Mouse (Mus musculus) kidney, postnatal 0 days (tissue): ENCODE results near the gene Tpte. TPM values are rescaled to one million over a fixed set of nuclear protein-coding genes. Genes with fewer than 3 reads are reported as not detected.

Experiments
- ATAC-seq: fragments of 200-750 bp; cut with Nextera tagmentation; replicated peaks from 2 replicates; pipeline ENCODE4 v1.8.0; 2017; ENCODE audit warnings: low read depth, moderate number of reproducible peaks, moderate TSS enrichment, moderate library complexity; ENCODE audit not compliant: low FRiP score
- DNase-seq: peaks from one replicate; pipeline ENCODE4 v3.0.0-alpha.2; 2016; ENCODE audit warnings: low spot score
- H3K27ac ChIP-seq: fragments of 300-500 bp; sonication (generic); 2 replicates; pipeline ENCODE4 v1.5.1; 2014; ENCODE audit warnings: mild to moderate bottlenecking
- H3K27me3 ChIP-seq: fragments of 300-500 bp; sonication (generic); 2 replicates; pipeline ENCODE4 v1.6.1; 2014; ENCODE audit warnings: low read length, mixed read lengths; ENCODE audit not compliant: insufficient read depth
- H3K36me3 ChIP-seq: fragments of 300-500 bp; sonication (generic); 2 replicates; pipeline ENCODE4 v1.6.1; 2014; ENCODE audit warnings: low read length, mixed read lengths; ENCODE audit not compliant: insufficient read depth
- H3K4me1 ChIP-seq: fragments of 300-500 bp; sonication (generic); replicated peaks from 2 replicates; pipeline ENCODE4 v1.6.1; 2014; ENCODE audit warnings: antibody characterized with exemption, low read length, mixed read lengths; ENCODE audit not compliant: insufficient read depth
- H3K4me2 ChIP-seq: fragments of 300-500 bp; sonication (generic); 2 replicates; pipeline ENCODE4 v1.6.1; 2014; ENCODE audit warnings: mild to moderate bottlenecking, low read length, moderate library complexity, mixed read lengths
- H3K4me3 ChIP-seq: fragments of 300-500 bp; sonication (generic); replicated peaks from 2 replicates; pipeline ENCODE4 v1.5.1; 2014; ENCODE audit warnings: low read depth, low read length
- H3K9ac ChIP-seq: fragments of 300-500 bp; sonication (generic); 2 replicates; pipeline ENCODE4 v1.6.1; 2014; ENCODE audit warnings: low read depth, low read length
- H3K9me3 ChIP-seq: fragments of 300-500 bp; sonication (generic); replicated peaks from 2 replicates; pipeline ENCODE4 v1.6.1; 2016; ENCODE audit warnings: low read length, inconsistent platforms, mixed read lengths
- CTCF ChIP-seq: IDR thresholded peaks from 2 replicates; pipeline ENCODE4 v1.5.1; 2016; ENCODE audit warnings: antibody characterized with exemption, low read depth, mild to moderate bottlenecking, moderate library complexity
- WGBS: fragments of 180-500 bp; shearing (Covaris S2); extraction: QIAGEN DNeasy Blood & Tissue Kit; methylation state at CpG from one replicate; pipeline ENCODE4 v1.1.7; 2014; 5-methylcytosine and 5-hydroxymethylcytosine counted together
- polyA plus RNA-seq: library from polyadenylated mRNA; unstranded; fragments of >200 nt; fragmentation: Nextera tagmentation; extraction: Ambion mirVana; gene quantifications from 2 replicates; pipeline ENCODE4 v1.2.1, GENCODE M21; 2015

Tpte gene
- polyA plus RNA-seq, 1 experiment from 2014 or later = not detected

GRCm38 (mm10) chr8:22260091-22260722, 23.0 kb upstream of the Tpte start:
- no peak for TF ChIP-seq CTCF
- Histone ChIP-seq H3K36me3 (no peaks in the 10 kb centered on the region), H3K4me2 (no peak overlapping the region), H3K27me3 (no peaks in the 10 kb centered on the region), H3K9me3 (no peaks in the 10 kb centered on the region), H3K4me3 (no peak overlapping the region), H3K27ac (no peak overlapping the region), H3K4me1 (no peaks in the 10 kb centered on the region), H3K9ac (no peak overlapping the region)
- DNase-seq = peak; percentile 42
- ATAC-seq = no peak
- WGBS = 38% methylated on average over 9 of the region's 9 CpGs

- DNase-seq = no peak
- WGBS = 87% methylated on average over 3 of the region's 3 CpGs
- no peak overlapping the region for H3K9ac ChIP-seq
- no peak overlapping the region for H3K4me3 ChIP-seq
- no peaks in the 10 kb centered on the region for H3K4me1 ChIP-seq
- no peaks in the 10 kb centered on the region for H3K27me3 ChIP-seq
- no peaks in the 10 kb centered on the region for H3K36me3 ChIP-seq
- ATAC-seq = no peak
- H3K4me2 ChIP-seq = no peak overlapping the region
- no peak overlapping the region for H3K27ac ChIP-seq
- no peak for TF ChIP-seq CTCF
- no peaks in the 10 kb centered on the region for H3K9me3 ChIP-seq
Measured at GRCm38 (mm10) chr8:22262267-22262666, 21.0 kb upstream of the Tpte start.

GRCm38 (mm10) chr8:22264292-22264691, 18.9 kb upstream of the Tpte start:
- H3K36me3 ChIP-seq = no peaks in the 10 kb centered on the region
- DNase-seq (no peak), ATAC-seq (no peak)
- no peak overlapping the region for H3K4me3 ChIP-seq
- H3K27me3 ChIP-seq = no peaks in the 10 kb centered on the region
- no peak for TF ChIP-seq CTCF
- no peak overlapping the region for H3K9ac ChIP-seq
- H3K4me2 ChIP-seq = no peak overlapping the region
- whole genome bisulfite sequencing = 75% methylated on average over 6 of the region's 6 CpGs
- no peak overlapping the region for H3K27ac ChIP-seq
- no peaks in the 10 kb centered on the region for H3K9me3 ChIP-seq
- H3K4me1 ChIP-seq = no peaks in the 10 kb centered on the region

DNA sequence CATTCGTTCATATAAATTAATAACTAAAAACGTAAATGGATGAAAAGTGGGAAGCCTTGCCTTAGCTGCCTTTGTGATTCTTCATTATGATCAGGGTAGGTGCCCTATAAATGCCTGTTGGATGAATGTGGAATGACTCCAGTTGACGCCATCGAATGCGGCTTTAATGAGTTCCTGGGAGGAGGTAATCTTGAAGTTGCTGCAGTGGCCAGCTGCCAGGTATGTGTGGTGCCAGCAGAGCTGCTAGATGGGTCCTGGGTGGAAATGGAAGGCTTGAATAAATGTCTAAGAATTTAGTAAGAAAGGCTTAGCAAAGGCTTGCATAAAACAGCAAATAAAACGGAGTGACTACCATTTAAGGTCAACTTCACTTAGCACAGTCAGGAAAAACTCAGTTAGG, 18.5 kb upstream of the Tpte start:
- Histone ChIP-seq H3K4me1 (no peaks in the 10 kb centered on the region), H3K9me3 (no peaks in the 10 kb centered on the region)
- no peak for TF ChIP-seq CTCF

GRCm38 (mm10) chr8:22265194-22265593, 18.0 kb upstream of the Tpte start:
- Histone ChIP-seq H3K4me1 (no peaks in the 10 kb centered on the region), H3K9me3 (no peaks in the 10 kb centered on the region), H3K4me2 (no peak overlapping the region), H3K4me3 (no peak overlapping the region), H3K36me3 (no peaks in the 10 kb centered on the region), H3K9ac (no peak overlapping the region), H3K27ac (no peak overlapping the region), H3K27me3 (no peaks in the 10 kb centered on the region)
- DNase-seq (no peak), ATAC-seq (no peak)
- TF ChIP-seq CTCF = no peak
- WGBS = 94% methylated on average over 1 of the region's 1 CpGs

More for the DNA sequence above, 18.5 kb upstream of the Tpte start:
- H3K27ac ChIP-seq = no peak overlapping the region
- 82% methylated on average over 6 of the region's 6 CpGs for WGBS
- no peak overlapping the region for H3K4me3 ChIP-seq
- H3K27me3 ChIP-seq = no peaks in the 10 kb centered on the region
- H3K36me3 ChIP-seq = no peaks in the 10 kb centered on the region
- H3K4me2 ChIP-seq = no peak overlapping the region
- DNase-seq = no peak
- ATAC-seq = no peak
- H3K9ac ChIP-seq = no peak overlapping the region

DNA sequence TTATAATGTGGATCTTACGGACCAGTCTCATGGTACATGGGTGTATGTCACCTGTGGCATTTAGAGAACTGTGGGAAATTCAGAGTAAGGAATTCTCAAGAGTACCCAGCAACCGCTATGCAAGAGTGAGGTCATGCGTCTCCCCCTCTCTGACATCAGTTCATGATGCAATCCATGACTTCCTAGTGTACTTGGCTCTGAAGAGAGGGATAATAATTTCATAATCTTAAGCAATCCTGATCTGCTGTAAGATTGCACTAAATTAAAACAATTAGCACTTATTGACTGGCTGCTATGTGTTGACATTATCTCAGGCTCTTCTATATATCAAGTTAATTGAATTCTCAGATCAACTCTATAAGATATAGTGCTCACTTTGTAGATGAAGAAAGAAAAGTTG, 16.4 kb upstream of the Tpte start:
- Histone ChIP-seq H3K4me3 (no peak overlapping the region), H3K27me3 (no peaks in the 10 kb centered on the region), H3K27ac (no peak overlapping the region), H3K4me1 (no peaks in the 10 kb centered on the region), H3K36me3 (no peaks in the 10 kb centered on the region), H3K4me2 (no peak overlapping the region), H3K9ac (no peak overlapping the region), H3K9me3 (no peaks in the 10 kb centered on the region)
- no peak for ATAC-seq
- no peak for TF ChIP-seq CTCF
- WGBS = 90% methylated on average over 3 of the region's 3 CpGs
- DNase-seq = no peak

GRCm38 (mm10) chr8:22273142-22273541, 10.1 kb upstream of the Tpte start:
- 80% methylated on average over 3 of the region's 3 CpGs for WGBS
- TF ChIP-seq CTCF = no peak
- Histone ChIP-seq H3K9me3 (no peaks in the 10 kb centered on the region), H3K27ac (no peak overlapping the region), H3K4me2 (no peak overlapping the region), H3K4me3 (no peak overlapping the region), H3K36me3 (no peaks in the 10 kb centered on the region), H3K4me1 (no peaks in the 10 kb centered on the region), H3K27me3 (no peaks in the 10 kb centered on the region), H3K9ac (no peak overlapping the region)
- no peak for DNase-seq
- ATAC-seq = no peak
